Mouse (Mus musculus) ES-E14 (cell line): ENCODE results near the gene Foxd3.

Experiments
- CHD2 ChIP-seq: IDR thresholded peaks from 2 replicates; pipeline ENCODE4 v1.6.1; 2014; ENCODE audit warnings: mild to moderate bottlenecking, low read depth, low read length, inconsistent platforms
- HCFC1 ChIP-seq: IDR thresholded peaks from 2 replicates; pipeline ENCODE4 v1.6.1; 2012; ENCODE audit warnings: low read length, inconsistent platforms, borderline replicate concordance; ENCODE audit not compliant: insufficient read depth
- MAFK ChIP-seq: IDR thresholded peaks from 2 replicates; pipeline ENCODE4 v1.6.1; 2014; ENCODE audit warnings: mild to moderate bottlenecking, low read depth, low read length, inconsistent platforms; ENCODE audit not compliant: insufficient read depth
- ZC3H11A ChIP-seq: IDR thresholded peaks from 2 replicates; pipeline ENCODE4 v1.6.1; 2012; ENCODE audit warnings: low read depth, mild to moderate bottlenecking, inconsistent platforms, low read length, borderline replicate concordance
- ZNF384 ChIP-seq: IDR thresholded peaks from 2 replicates; pipeline ENCODE4 v1.6.1; 2012; ENCODE audit warnings: low read depth, low read length, inconsistent platforms

DNA sequence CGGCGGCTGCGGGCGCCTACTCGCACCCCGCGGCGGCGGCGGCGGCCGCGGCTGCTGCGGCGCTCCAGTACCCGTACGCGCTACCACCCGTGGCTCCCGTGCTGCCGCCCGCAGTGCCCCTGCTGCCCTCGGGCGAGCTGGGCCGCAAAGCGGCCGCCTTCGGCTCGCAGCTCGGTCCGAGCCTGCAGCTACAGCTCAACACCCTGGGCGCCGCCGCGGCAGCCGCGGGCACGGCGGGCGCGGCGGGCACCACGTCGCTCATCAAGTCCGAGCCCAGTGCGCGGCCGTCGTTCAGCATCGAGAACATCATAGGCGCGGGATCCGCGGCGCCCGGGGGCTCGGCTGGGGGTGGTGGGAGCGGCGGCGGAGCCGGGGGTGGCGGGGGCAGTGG lies 1.3 kb downstream of the Foxd3 start:
- TF ChIP-seq CHD2 (no peak), HCFC1 (no peak), ZC3H11A (no peak), ZNF384 (no peak), MAFK (no peak)
